Mouse (Mus musculus) lung, postnatal 36 days (tissue): ENCODE measurements around the gene Ppm1h.

Experiments used
- DNase-seq: peaks from one replicate; pipeline ENCODE4 v3.0.0; 2022; ENCODE audit warnings: mixed read lengths

The Ppm1h gene

DNA sequence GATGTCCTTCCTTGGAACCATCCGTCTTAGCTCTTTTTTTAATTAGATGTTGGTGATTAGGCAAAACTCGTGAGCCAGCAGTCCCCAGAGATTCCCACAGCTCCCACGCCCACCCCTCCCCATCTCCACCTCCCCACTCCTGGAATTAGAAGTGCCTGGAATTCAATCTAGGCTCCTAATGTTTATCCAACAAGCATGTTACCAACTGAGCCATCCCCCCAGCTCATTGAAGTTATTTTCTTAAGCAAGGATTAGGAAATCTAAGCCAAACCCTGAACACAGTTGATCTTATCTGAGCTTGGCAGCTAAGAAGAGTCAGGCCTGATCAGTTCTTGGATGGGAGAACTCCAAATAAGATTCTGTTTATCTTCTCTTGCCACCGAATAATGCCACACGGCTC is 92.4 kb downstream of the Ppm1h start:
- DNase-seq = no peak

GRCm38 (mm10) chr10:122774169-122774568 is 95.6 kb downstream of the Ppm1h start:
- no peak for DNase-seq

GRCm38 (mm10) chr10:122777436-122777835 is 98.9 kb downstream of the Ppm1h start:
- no peak for DNase-seq

DNA sequence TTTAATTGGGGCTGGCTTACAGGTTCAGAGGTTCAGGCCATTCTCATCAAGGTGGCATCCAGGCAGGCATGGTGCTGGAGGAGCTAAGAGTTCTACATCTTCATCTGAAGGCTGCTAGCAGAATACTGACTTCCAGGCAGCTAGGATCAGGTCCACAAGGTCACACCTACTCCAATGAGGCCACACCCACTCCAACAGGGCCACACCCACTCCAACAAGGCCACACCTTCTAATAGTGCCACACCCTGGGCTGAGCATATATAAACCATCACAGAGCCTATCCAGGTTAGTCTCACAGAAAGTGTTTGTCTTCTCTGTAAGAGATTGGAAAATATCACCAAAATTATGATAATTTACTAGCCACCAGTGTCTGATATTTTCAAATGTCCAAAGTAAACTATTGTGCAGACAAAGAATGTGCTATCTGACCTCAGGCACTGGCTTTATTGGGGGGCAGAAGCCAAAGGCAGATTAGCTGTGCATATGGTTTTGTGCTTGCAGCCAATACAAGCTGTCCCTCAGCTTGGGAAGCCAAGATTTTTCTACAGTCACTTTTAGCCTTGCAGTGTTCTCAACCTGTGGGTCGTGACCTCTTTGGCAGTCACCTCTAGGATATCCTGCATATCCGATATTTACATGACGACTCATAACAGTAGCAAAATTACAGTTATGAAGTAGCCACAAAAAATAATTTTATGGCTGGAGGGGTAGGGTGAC is 99.5 kb downstream of the Ppm1h start:
- no peak for DNase-seq

DNA sequence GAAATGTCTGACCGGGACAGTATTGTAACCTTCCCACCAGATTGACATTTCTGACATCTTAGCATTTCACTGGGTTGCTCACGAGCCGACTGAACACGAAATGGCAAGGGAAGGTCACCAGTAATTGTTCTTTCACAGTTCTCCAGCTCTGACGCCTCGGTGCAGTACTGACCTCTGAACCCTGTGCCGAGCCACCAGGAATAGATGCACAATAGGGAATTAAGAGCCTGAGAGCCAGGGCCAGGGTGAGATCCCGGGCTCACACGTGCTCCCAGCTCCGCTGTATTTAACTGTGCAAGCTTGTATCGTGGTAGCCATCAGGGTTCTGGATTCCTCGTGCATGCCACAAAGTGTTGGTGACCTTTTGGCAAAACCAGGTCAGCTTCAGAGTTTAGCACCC is 100.8 kb downstream of the Ppm1h start:
- DNase-seq = no peak

DNA sequence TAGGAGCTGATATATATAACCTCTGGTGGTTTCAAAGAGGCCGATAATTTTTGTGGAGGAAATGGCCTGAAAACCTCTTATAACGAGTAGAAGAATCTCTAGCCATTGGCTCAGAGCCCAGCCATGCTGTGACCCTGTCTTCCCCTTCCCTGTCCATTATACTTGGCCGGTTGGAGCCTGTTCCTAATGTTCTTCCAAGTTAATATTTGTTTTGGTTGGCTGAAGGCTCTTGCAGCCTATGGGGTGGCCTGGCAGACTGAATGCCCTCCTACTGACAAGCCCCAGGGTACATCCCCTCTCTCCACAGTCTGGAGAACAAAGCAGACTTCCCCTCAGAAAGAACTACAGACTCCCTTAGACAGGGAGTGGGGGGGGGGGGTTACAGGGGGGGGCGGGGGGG is 104.2 kb downstream of the Ppm1h start:
- peak; percentile 50 for DNase-seq

DNA sequence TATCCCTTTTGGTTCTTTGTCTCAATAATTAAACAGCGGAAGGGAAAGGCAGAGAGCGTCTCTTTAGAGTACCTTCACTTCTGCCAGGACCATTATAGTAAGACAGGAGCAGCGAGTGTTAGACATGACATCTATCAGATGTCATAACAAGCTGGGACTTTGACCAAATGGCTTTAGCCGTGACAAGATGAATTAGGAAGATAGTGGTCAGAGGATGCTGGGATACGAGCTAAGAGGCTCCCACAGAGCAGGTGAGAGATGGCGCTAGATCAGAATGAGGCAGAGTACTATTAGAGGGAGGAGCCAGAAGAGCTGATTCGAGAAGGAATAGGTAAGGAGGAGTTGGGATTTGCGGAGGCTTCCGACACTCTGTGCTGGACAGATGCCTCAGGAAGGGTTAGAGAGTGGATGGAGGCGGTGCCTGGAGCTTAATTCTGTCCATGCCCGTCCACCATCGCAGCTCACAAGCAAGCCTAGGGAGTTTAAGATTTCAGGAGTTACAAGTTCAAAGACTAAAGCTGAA is 111.1 kb downstream of the Ppm1h start:
- no peak for DNase-seq

- DNase-seq = peak; percentile 26
Measured at GRCm38 (mm10) chr10:122792021-122792966, 113.7 kb downstream of the Ppm1h start.

DNA sequence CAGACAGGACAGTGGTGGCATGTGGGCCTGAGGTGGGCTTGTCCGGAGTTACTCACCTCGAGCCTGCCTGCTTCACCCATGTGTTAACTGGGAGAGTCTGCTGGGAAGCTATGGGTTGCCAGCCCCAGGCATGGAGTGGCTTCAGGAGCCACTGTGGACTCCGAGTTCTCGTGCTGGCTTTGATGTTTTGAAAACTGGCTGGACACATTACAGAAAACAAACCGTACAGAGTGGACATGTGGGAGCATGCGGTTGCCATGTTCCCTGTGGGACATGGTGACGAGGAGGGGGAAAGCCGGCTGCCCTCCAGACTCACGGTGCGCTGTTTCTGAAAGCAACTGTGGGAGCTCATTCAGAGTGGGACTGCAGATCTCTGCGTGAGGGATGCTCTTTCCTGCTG is 114.6 kb downstream of the Ppm1h start:
- no peak for DNase-seq

DNA sequence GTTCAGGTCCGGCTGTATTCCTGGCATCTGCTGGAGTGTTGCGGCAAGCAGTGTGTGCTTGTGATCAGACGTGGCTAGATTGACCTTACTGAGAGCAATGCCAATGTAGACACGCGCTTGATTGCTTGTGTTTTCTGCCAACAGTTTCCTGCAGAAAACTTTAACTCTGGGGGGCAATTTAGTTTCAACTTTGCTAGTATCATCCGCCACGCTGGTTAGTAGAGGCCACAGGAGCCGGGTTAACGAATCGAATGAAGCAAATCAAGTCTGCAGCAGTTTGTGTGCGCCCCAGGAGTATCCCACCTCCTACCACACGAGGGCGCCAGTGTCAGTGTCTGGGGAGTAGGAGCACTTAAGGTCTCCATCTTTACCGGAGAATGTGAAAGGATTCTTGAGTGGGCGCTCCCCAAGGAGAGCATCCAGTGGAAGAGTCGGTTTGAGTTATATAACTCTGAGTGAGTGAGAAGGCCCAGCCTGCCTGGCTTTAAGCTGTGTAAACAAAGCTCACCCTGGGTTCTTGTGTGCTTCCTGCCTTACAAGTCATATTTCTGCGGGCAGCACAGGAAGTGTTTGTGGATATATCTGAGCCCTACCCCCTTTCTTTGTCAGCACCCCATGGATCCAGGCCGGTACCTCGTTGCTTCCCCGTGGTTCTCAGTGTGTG is 115.8 kb downstream of the Ppm1h start:
- DNase-seq = peak; percentile 87

DNA sequence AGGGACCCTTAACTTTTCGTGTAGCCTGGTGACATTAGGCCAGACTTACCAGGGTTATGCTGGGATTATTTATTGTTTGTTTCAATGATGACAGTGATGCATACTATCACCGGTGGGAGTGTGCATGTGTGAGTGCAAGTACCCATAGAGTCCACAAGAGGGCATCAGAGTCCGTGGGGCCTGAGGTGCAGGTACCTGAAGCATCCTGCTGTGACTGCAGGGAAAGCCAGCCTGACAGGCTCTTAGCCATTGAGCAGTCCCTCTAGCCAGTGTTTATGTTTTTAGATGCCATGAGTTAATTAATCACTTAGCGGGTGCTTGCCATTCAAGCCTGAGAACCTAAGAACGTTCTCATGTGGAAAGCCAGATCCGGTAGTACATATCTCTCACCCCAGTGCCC is 119.4 kb downstream of the Ppm1h start:
- no peak for DNase-seq

GRCm38 (mm10) chr10:122800003-122800731 is 121.6 kb downstream of the Ppm1h start:
- peak; percentile 72 for DNase-seq

- no peak for DNase-seq
Measured at GRCm38 (mm10) chr10:122800732-122801110, 122.2 kb downstream of the Ppm1h start.

DNA sequence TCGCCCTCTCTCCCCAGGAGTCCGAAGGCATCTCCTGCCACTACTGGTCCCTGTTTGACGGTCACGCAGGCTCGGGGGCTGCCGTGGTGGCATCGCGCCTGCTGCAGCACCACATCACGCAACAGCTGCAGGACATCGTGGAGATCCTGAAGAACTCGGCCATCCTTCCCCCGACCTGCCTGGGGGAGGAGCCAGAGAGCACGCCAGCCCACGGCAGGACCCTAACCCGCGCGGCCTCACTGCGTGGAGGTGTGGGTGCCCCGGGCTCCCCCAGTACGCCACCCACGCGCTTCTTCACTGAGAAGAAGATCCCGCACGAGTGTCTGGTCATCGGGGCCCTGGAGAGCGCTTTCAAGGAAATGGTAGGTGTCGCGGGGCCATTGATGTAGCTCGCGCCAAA is 123.7 kb downstream of the Ppm1h start:
- DNase-seq = no peak

DNA sequence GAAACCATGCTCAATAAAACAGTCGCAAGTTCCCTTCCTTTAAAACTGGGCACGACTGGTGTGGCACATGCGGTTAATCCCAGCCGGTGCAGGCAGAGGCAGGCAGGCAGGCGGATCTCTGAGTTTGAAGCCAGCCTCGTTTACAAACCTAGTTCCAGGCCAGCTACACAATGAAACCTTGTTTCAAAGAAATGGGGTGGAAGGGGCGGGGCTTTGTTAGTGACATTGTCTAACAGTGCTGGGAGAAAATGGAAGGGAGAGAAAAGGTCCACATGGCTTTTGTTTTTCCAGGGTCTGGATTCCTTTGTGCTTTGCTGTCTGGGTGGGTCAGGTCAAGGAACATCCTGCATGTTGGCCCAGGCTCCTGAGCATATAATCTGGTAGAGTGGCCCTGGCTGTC is 124.3 kb downstream of the Ppm1h start:
- DNase-seq = no peak

DNA sequence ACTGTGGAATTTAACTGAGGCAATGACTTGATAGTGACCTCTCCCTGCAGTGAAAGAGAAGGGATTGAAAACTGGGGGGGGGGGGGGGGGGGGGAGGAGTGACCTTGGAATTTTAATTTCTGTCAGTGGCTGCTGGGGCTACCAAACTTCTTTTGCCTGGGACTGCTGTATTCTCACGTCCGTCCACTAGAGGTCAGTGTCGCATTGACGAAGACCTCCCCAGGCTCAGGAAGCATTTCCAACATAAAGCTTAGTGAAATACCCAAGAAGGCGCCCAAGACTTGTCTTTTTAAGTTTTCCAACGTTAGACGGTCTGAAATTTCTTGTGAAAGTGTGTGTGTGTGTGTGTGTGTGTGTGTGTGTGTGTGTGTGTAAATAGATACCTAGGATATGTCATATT is 125.3 kb downstream of the Ppm1h start:
- peak; percentile 84 for DNase-seq

- DNase-seq = no peak
Measured at GRCm38 (mm10) chr10:122805866-122806265, 127.3 kb downstream of the Ppm1h start.

- DNase-seq = peak; percentile 88
Measured at GRCm38 (mm10) chr10:122807127-122808105, 128.9 kb downstream of the Ppm1h start.

- DNase-seq = no peak
Measured at GRCm38 (mm10) chr10:122808186-122808585, 129.6 kb downstream of the Ppm1h start.

GRCm38 (mm10) chr10:122809851-122810250 is 131.3 kb downstream of the Ppm1h start:
- no peak for DNase-seq

- DNase-seq = peak; percentile 86
Measured at GRCm38 (mm10) chr10:122815094-122815493, 136.5 kb downstream of the Ppm1h start.
